Mouse (Mus musculus): ENCODE results near the gene Nutf2-ps1. TPM values are rescaled to one million over a fixed set of nuclear protein-coding genes. Genes with fewer than 3 reads are reported as not detected.

Gene Nutf2-ps1
- total RNA-seq, 2 experiments from 2014 or later: 33.4 to 47.2 TPM

Other genes starting within 250 kb of the Nutf2-ps1 start
- not detected for gene Gm10197, start 217.3 kb downstream of the Nutf2-ps1 start, total RNA-seq (2021)
- gene Smndc1, start 198.5 kb downstream of the Nutf2-ps1 start, total RNA-seq (2021): 10 to 100 TPM; 41.4 to 42.4 TPM
- gene Dusp5, start 60.0 kb downstream of the Nutf2-ps1 start, total RNA-seq (2021): 10 to 100 TPM; 28.4 to 37.0 TPM
- gene Smc3, start 11.3 kb upstream of the Nutf2-ps1 start, total RNA-seq (2021): 10 to 100 TPM; 40.8 to 42.8 TPM
- 1 to 10 TPM; 1.7 to 2.9 TPM for gene Rbm20, start 88.2 kb upstream of the Nutf2-ps1 start, total RNA-seq (2021)